Mouse (Mus musculus) spleen, postnatal 4 days (tissue): Measurements from ENCODE around the gene Tgm2.

Experiments used
- DNase-seq, 2 experiments: peaks; one replicate each; pipeline ENCODE4 v3.0.0; 2022; ENCODE audit warnings: low spot score in 2 of 2

Tgm2 gene

GRCm38 (mm10) chr2:158146223-158146622 lies at the start of gene Tgm2:
Tgm2 (minus strand) TSS chr2:158146436.
- DNase-seq, result peak; percentile 96 to 100

- no peak for DNase-seq
Observed at GRCm38 (mm10) chr2:158194945-158195640, 48.9 kb upstream of the Tgm2 start.

DNA sequence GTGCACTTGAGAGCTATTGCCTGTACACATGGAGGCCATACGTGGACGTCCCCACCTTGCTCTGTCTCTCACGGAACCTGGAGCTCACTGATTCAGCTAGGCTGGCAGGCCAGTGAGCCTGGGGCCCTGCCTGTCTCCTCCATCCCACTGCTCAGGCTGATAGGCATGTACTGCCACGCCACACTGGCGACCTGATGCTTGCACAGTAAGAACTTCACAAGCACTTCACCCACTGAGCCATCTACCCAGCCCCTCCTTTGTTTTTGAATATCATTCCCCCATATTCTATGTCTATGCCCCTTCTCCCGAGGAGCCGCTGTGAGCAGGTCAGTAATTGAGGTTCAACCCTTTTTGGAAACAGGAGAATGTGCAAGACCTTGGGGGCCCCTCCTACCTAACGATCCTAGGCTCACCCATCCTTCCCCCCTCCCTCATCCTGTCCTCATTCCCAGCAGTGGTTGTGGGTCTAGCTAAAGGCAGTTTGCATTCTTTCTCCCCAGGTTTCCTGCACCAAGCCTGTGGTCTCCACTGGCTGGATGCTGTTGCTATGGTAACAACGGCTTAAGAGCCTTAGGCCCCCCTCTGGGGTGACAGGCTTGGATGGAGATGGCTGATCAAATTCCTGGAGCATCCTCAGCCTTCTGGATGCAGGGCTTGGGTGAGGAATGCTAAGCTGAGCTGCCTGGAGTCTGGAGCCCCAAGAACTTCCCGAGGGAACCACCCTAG lies 47.5 kb upstream of the Tgm2 start:
- DNase-seq, result no peak

GRCm38 (mm10) chr2:158191098-158191497 lies 44.9 kb upstream of the Tgm2 start:
- no peak for DNase-seq

GRCm38 (mm10) chr2:158189451-158189850 lies 43.2 kb upstream of the Tgm2 start:
- DNase-seq, result no peak

DNA sequence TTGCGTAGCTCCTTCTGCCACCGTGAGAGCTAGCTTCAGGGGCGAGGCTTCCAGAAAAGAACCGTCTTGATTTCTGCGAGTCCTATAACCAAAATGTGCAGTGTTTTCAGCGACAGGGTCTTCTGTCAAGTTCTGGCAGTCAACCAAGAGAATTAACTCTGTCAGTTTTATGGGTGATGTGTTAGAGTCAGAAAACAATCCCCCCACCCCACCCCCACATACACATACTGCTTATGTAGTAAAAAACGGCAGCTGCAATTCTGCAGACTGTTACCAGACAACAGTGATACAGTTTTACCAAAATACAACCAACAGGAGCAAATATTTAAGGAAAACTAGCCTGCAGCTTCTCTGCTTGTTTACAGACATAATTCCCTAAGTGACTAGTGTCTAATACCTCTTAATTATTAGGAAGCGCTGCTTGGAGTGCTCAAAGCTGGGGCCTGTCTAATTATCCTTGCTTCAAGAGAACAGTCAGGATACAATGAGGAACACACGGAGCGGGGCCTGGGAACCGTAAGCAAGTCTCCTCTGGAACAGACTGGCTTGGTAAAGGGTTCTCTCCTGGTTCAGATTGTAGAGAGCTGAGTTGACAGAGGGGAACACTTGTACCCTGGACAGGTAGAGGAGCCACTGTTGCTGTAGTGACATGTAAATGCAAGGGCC lies 40.1 kb upstream of the Tgm2 start:
- DNase-seq, result no peak

DNA sequence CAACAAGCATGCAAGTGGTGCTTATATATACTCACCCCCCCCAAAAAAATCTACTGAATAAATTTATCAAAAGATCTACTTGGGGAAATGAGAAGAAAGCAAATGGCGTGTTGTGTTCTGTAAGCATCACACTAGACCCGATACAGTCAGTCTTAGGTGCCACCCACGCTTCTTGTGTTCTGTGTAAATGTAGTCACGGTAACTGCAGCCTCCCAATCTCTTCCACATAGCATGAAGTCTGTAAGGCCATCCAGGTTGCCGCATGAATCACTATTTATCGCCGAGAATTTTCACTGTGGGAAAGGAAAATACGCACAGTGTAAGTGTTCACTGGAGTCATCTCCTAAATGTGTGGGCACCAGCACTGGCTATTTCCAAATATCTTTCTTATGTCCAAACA lies 37.0 kb upstream of the Tgm2 start:
- DNase-seq, result no peak

- DNase-seq, result no peak
Observed at GRCm38 (mm10) chr2:158181932-158182331, 35.7 kb upstream of the Tgm2 start.

GRCm38 (mm10) chr2:158180797-158181196 lies 34.6 kb upstream of the Tgm2 start:
- peak; percentile 74 to 93 for DNase-seq

DNA sequence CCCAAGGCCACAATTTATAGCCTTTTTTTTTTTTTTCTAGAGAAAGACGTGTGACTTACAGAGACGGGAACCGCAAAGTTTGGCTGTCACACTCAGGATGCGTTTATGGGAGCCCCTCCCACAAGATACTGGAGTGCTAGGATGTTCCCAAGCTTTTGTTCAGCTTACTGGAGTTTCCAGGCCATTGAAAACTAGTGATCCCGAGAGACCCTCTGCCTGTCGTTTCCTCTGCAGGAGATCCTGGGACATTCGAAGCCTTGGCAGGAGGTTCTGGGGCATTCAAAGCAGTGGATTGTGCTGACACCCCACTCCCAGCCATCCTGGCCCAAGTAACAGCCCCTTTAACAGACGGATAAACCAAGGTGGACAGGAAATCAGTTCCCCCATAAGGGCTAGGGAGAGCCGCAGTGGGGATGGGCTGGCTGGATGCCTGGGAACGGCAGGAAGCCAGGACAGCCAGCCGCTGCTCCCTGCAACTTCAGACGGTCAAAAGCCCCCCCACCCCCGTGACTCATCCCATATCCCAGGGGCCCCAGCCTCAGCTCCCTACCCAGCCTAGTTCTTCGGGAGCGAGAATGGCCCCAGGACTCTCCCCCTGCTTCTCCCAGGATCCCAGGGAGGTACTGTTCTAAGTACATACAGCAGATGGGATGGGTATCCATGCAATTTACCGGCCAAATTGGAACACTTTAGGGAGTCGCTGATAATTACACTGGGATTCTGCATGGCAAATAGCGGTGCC lies 33.3 kb upstream of the Tgm2 start:
- no peak for DNase-seq

DNA sequence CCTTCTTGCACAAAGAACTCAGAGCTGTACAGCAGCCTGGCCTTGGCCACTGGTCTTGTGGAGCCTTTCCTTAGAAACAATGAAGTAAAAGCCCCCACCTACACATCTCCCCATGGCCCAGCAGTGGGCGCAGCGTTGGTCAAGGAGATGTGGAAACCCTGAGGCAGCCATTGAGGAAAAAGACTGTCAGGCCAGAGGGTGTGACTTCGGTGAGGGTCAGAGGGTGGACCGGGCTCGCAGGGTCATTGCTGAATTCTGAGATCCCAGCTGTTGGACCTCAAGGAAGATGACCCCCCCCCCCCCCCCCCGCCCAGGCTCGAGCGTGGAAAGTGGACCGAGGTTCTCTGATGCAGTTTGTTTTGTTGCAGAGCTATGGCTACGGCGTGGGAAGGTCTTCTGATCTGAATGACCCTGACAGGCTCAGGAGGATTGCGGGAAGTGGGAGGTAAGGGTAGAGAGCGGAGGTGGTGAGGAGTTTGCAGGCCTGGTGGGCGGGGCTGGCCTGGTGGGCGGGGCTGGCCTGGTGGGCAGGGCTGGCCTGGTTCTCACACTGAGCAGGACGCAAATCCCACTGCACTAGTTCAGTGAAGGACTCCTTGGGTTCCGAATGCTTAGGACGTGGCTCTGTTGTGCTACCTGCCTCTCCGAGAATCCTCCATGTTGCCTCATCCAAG lies 32.6 kb upstream of the Tgm2 start:
- DNase-seq, result peak; percentile 80 to 88

DNA sequence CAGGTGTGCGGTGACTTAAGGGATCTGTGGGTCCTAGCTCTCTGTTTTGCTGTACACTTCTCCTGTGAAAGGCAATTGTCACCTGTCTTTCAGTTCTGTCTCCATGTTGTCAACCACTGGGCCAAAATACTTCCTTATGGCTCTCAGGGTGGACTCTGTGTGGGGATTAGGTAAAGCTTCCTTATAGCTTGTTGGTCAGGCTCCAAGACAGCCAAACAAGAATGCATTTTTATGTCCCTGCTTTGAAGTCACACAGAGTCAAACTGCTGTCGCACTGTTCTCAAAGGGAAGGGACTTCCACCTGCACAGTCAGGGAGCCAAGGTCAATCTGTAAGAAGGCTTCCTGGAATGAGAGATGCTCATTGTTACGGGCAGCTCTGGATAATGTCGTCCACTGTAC lies 31.9 kb upstream of the Tgm2 start:
- no peak for DNase-seq

GRCm38 (mm10) chr2:158177574-158177973 lies 31.3 kb upstream of the Tgm2 start:
- no peak for DNase-seq

DNA sequence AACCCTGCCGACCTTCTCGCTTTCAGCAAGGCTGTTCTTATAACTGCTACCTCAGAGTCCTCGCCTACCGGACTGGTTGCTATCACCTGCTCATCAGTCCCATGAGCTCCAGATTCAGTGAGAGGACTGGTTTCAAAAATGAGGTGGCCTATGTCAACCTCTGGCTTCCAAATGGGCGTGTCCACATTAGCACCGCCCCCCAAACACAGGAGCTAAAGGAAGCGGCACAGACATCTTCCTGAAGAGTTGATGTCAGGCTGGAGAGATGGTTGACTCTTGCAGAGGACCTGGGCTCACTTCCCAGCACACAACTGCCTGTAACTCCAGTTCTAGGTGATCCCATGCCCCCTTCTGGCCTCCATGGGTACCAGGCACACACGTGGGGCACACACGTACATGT lies 30.5 kb upstream of the Tgm2 start:
- no peak for DNase-seq

DNA sequence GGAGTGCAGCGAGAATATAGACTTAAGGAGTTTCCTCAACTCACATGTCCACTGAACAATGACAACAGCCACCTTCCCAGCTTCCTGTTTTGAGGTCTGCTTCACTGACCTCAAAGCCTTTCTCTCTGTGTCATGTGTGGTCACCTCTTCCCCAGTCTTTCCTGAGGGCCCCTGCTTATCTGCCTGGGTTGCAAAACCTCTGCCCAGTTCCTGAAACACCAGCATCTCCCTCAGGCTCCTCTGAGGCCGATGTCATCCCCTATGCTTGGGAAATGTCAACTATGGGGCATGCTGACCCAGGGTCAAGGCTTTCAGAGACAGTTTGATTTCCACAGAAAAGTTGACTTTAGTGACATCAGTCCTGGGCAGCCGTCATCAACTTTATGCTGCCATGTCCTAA lies 29.2 kb upstream of the Tgm2 start:
- peak in 1 of 2 experiments; percentile 37 for DNase-seq

GRCm38 (mm10) chr2:158174958-158175357 lies 28.7 kb upstream of the Tgm2 start:
- no peak for DNase-seq

GRCm38 (mm10) chr2:158174438-158174837 lies 28.2 kb upstream of the Tgm2 start:
- DNase-seq, result no peak

DNA sequence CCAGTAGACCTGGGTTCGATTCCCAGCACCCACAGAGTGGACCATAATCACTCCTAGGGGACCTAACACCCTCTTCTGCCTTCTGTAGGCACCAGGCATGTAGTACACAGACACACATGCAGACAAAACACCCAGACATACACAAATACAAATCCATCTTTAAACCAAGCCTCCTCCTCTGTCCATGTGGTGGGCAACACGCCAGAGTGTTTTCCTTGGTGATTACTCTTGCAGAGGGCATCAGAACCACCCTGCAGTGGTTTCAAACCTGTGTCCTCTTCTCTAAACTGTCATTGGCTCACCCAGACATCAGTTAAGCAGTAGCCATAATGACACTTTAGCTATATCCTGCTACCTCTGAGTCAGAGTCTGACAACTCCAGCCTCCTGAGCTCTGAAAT lies 24.2 kb upstream of the Tgm2 start:
- no peak for DNase-seq

- DNase-seq, result no peak
Observed at GRCm38 (mm10) chr2:158169771-158170170, 23.5 kb upstream of the Tgm2 start.

- DNase-seq, result no peak
Observed at GRCm38 (mm10) chr2:158169351-158169750, 23.1 kb upstream of the Tgm2 start.

- DNase-seq, result no peak
Observed at GRCm38 (mm10) chr2:158168741-158169211, 22.5 kb upstream of the Tgm2 start.
